Mouse (Mus musculus) bone marrow macrophage, adult 2 months (primary cell): ENCODE measurements around the gene Gm5767.

Source experiments
- CTCF ChIP-seq: IDR thresholded peaks from 2 replicates; pipeline ENCODE4 v1.5.1; 2012; ENCODE audit warnings: low read depth, mild to moderate bottlenecking, low read length, moderate library complexity
- POLR2A ChIP-seq: IDR thresholded peaks from 2 replicates; pipeline ENCODE4 v1.6.1; 2012; ENCODE audit warnings: mild to moderate bottlenecking, low read depth, low read length, borderline replicate concordance

DNA sequence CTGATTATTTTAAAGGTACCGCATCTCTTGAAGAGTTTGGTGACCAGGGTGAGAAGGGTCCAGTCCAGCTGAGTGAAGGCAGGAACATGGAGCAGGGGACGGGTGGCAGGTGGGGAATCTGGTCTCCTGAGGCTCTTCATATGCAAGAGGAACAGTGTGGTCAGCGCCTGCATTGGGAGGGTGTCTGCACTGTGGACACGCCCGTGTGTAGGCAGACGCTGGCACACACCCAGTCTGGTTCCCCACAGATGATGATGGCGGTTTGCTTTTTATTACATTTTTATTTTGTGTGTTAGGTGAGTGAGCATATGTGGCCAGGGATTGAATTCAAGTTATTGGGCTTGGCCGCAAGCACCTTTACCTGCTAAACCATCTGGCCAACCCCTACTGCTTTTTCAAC is 5.0 kb upstream of the Gm5767 start:
- TF ChIP-seq POLR2A (no peak), CTCF (no peak)
